Mouse (Mus musculus) MEL-GATA-1-ER (cell line): ENCODE measurements at regions not wholly inside any gene's neighbourhood (a gene's known extent, or its start where the extent isn't known, plus 50 kb on each side); places are given as distances from the start of the nearest gene placed in this dataset.

Source experiments
- DNase-seq: peaks from one replicate; pipeline ENCODE4 v3.0.0-alpha.2; 2012; ENCODE audit warnings: low read depth; ENCODE audit errors: extremely low read depth

GRCm38 (mm10) chr8:75353786-75354185, 52.6 kb downstream of the Gm10358 start:
- no peak for DNase-seq

DNA sequence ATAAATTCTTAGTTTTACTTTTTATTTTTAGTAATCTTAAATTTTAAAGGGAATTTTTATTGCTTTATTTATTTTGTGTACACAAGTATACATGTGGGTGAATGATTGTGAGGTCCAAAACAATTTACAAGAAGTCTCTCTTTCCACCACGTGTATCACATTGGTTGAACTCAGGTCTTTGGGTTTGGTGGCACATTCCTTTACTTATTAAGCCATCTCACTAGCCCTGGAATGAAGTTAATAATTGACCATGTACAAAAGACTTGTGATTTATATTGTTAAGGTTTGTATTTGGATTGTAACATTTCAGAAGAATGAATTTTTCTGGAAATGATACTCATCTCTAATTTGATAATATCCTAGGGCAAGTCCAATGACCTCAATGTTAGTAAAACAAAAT, 56.2 kb downstream of the Gm10358 start:
- no peak for DNase-seq

GRCm38 (mm10) chr8:75348047-75348446, 58.3 kb downstream of the Gm10358 start:
- no peak for DNase-seq

- DNase-seq = no peak
Measured at GRCm38 (mm10) chr8:75320614-75321013, 85.8 kb downstream of the Gm10358 start.

DNA sequence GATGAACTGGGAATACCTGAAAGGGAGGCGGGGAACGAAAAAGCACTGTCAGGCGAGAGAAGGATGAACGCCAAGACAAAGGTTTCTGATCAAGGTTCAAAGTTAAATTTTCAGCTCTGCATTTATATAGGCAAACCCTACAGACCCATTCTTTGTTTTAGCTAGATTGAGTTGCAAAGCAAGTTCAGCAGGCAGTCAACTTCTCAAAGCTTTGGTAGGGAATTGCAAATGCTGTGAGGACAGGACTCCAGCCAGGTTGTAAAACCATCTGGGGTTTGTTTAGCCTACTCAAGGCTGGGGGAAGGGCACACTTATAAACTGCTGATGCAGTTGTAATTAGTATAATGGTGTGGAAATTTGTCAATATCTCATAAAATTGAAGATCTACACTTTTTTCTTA, 87.9 kb downstream of the Gm10358 start:
- DNase-seq = no peak

DNA sequence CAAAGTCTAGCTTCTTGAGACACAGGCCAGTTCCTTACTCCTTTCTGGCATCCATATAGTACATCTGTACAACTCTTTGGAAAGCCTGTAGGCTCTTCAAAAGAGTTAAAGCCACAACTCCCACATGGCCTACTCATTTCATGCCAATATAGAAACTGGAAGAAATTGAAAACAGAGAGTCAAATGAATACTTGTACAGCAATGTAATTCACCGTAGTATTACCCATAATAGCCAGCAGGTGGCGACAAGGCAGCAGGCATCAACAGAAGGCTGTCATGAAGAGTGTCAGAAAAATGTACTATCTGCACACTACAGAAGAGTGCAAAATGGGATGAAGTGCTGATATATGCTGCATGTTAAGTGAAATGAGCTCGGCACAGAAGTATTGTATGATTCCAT, 90.5 kb downstream of the Gm10358 start:
- DNase-seq = peak; percentile 21

GRCm38 (mm10) chr8:75309463-75309862, 95.7 kb downstream of the Rasd2 start:
- DNase-seq = no peak

GRCm38 (mm10) chr8:75291921-75292320, 78.2 kb downstream of the Rasd2 start:
- no peak for DNase-seq

- no peak for DNase-seq
Measured at GRCm38 (mm10) chr8:75289933-75290332, 76.2 kb downstream of the Rasd2 start.
